Mouse (Mus musculus): ENCODE measurements at regions not wholly inside any gene's neighbourhood (a gene's known extent, or its start where the extent isn't known, plus 50 kb on each side); places are given as distances from the start of the nearest gene placed in this dataset.

- 0 out of 2 replicates have a peak, but pooled peaks cover 2% of the 10 kb centered on the region for H3K4me1 ChIP-seq
- H3K4me3 ChIP-seq, result no peak overlapping the region
Measured at GRCm38 (mm10) chr9:86015841-86016240, 173.7 kb downstream of the Tpbg start.

GRCm38 (mm10) chr9:86020133-86020532, 178.0 kb downstream of the Tpbg start:
- no peak; the same call in 1 of the 2 replicates for ATAC-seq (replicated peaks)
- Histone ChIP-seq H3K9me3 (no peaks in the 10 kb centered on the region), H3K27ac (no peak overlapping the region), H3K4me3 (no peak overlapping the region), H3K27me3 (replicated peaks) (no peaks in the 10 kb centered on the region), H3K36me3 (replicated peaks) (no peaks in the 10 kb centered on the region), H3K9ac (no peak overlapping the region), H3K4me1 (0 out of 2 replicates have a peak, but pooled peaks cover 4% of the 10 kb centered on the region), H3K4me2 (no peak overlapping the region)
- 80% methylated on average over 6 of the region's 6 CpGs for WGBS

More at GRCm38 (mm10) chr9:86015841-86016240, 173.7 kb downstream of the Tpbg start:
- 84% methylated on average over 4 of the region's 4 CpGs for WGBS
- Histone ChIP-seq H3K27me3 (replicated peaks) (no peaks in the 10 kb centered on the region), H3K9me3 (no peaks in the 10 kb centered on the region), H3K27ac (no peak overlapping the region), H3K36me3 (replicated peaks) (no peaks in the 10 kb centered on the region), H3K9ac (no peak overlapping the region), H3K4me2 (no peak overlapping the region)
- no peak for ATAC-seq (replicated peaks)

GRCm38 (mm10) chr9:86020765-86021164, 178.6 kb downstream of the Tpbg start:
- WGBS, result 37% methylated on average over 4 of the region's 4 CpGs
- ATAC-seq (replicated peaks), result peak; percentile 86

GRCm38 (mm10) chr9:86030738-86031137, 188.6 kb downstream of the Tpbg start:
- no peak overlapping the region for H3K4me2 ChIP-seq
- no peak for ATAC-seq (replicated peaks)
- no peak overlapping the region for H3K4me3 ChIP-seq
- 34% methylated on average over 5 of the region's 5 CpGs for WGBS
- no peaks in the 10 kb centered on the region for H3K9me3 ChIP-seq
- H3K27ac ChIP-seq, result no peak overlapping the region
- H3K4me1 ChIP-seq, result no peaks in the 10 kb centered on the region
- no peak overlapping the region for H3K9ac ChIP-seq
- H3K36me3 ChIP-seq (replicated peaks), result no peaks in the 10 kb centered on the region
- no peaks in the 10 kb centered on the region for H3K27me3 ChIP-seq (replicated peaks)

More at GRCm38 (mm10) chr9:86020765-86021164, 178.6 kb downstream of the Tpbg start:
- H3K9ac ChIP-seq, result no peak overlapping the region
- H3K27ac ChIP-seq, result no peak overlapping the region
- H3K36me3 ChIP-seq (replicated peaks), result no peaks in the 10 kb centered on the region
- no peak overlapping the region for H3K4me3 ChIP-seq
- 0 out of 2 replicates have a peak, but pooled peaks cover 4% of the 10 kb centered on the region for H3K4me1 ChIP-seq
- H3K4me2 ChIP-seq, result no peak overlapping the region
- H3K27me3 ChIP-seq (replicated peaks), result no peaks in the 10 kb centered on the region
- no peaks in the 10 kb centered on the region for H3K9me3 ChIP-seq

GRCm38 (mm10) chr9:86044098-86044497, 201.9 kb downstream of the Tpbg start:
- Histone ChIP-seq H3K9ac (no peak overlapping the region), H3K4me2 (no peak overlapping the region), H3K4me1 (no peaks in the 10 kb centered on the region), H3K4me3 (no peak overlapping the region), H3K27me3 (replicated peaks) (no peaks in the 10 kb centered on the region), H3K9me3 (no peaks in the 10 kb centered on the region), H3K36me3 (replicated peaks) (no peaks in the 10 kb centered on the region), H3K27ac (no peak overlapping the region)
- ATAC-seq (replicated peaks), result no peak
- 41% methylated on average over 4 of the region's 4 CpGs for WGBS

- H3K4me2 ChIP-seq, result no peak overlapping the region
- H3K4me3 ChIP-seq, result no peak overlapping the region
- no peaks in the 10 kb centered on the region for H3K36me3 ChIP-seq (replicated peaks)
- no peaks in the 10 kb centered on the region for H3K9me3 ChIP-seq
- ATAC-seq (replicated peaks), result no peak
- H3K27ac ChIP-seq, result no peak overlapping the region
- H3K9ac ChIP-seq, result no peak overlapping the region
- no peaks in the 10 kb centered on the region for H3K27me3 ChIP-seq (replicated peaks)
- H3K4me1 ChIP-seq, result 0 out of 2 replicates have a peak, but pooled peaks cover 7% of the 10 kb centered on the region
- WGBS, result 92% methylated on average over 4 of the region's 4 CpGs
Measured at GRCm38 (mm10) chr9:86058116-86058515, 215.9 kb downstream of the Tpbg start.

GRCm38 (mm10) chr9:86060049-86060448, 217.9 kb downstream of the Tpbg start:
- Histone ChIP-seq H3K27ac (no peak overlapping the region), H3K4me3 (no peak overlapping the region), H3K27me3 (replicated peaks) (no peaks in the 10 kb centered on the region), H3K4me1 (0 out of 2 replicates have a peak, but pooled peaks cover 7% of the 10 kb centered on the region), H3K9me3 (no peaks in the 10 kb centered on the region), H3K36me3 (replicated peaks) (no peaks in the 10 kb centered on the region), H3K9ac (no peak overlapping the region), H3K4me2 (no peak overlapping the region)
- ATAC-seq (replicated peaks), result peak; percentile 60; the same call in 1 of the 2 replicates
- 40% methylated on average over 6 of the region's 6 CpGs for WGBS

GRCm38 (mm10) chr9:86061230-86061629, 219.1 kb downstream of the Tpbg start:
- Histone ChIP-seq H3K4me1 (0 out of 2 replicates have a peak, but pooled peaks cover 7% of the 10 kb centered on the region), H3K9ac (no peak overlapping the region), H3K36me3 (replicated peaks) (no peaks in the 10 kb centered on the region), H3K4me2 (no peak overlapping the region), H3K27me3 (replicated peaks) (no peaks in the 10 kb centered on the region), H3K27ac (no peak overlapping the region), H3K9me3 (no peaks in the 10 kb centered on the region), H3K4me3 (no peak overlapping the region)
- WGBS, result 90% methylated on average over 4 of the region's 4 CpGs
- ATAC-seq (replicated peaks), result no peak

- no peak overlapping the region for H3K4me3 ChIP-seq
- no peak overlapping the region for H3K9ac ChIP-seq
- no peak overlapping the region for H3K27ac ChIP-seq
- no peaks in the 10 kb centered on the region for H3K4me1 ChIP-seq
- H3K36me3 ChIP-seq (replicated peaks), result no peaks in the 10 kb centered on the region
- no peak for ATAC-seq (replicated peaks)
- no peak overlapping the region for H3K4me2 ChIP-seq
- no peaks in the 10 kb centered on the region for H3K9me3 ChIP-seq
- H3K27me3 ChIP-seq (replicated peaks), result no peaks in the 10 kb centered on the region
Measured at GRCm38 (mm10) chr9:86079275-86079674, 237.1 kb downstream of the Tpbg start.

- 64% methylated on average over 6 of the region's 6 CpGs for WGBS
- no peak for ATAC-seq (replicated peaks)
- Histone ChIP-seq H3K4me2 (no peak overlapping the region), H3K27ac (no peak overlapping the region), H3K36me3 (replicated peaks) (no peaks in the 10 kb centered on the region), H3K27me3 (replicated peaks) (no peaks in the 10 kb centered on the region), H3K4me3 (no peak overlapping the region), H3K9ac (no peak overlapping the region), H3K4me1 (no peaks in the 10 kb centered on the region), H3K9me3 (no peaks in the 10 kb centered on the region)
Measured at GRCm38 (mm10) chr9:86081873-86082272, 239.7 kb downstream of the Tpbg start.

- no peak overlapping the region for H3K27ac ChIP-seq
Measured at GRCm38 (mm10) chr9:86092998-86093397, 250.8 kb downstream of the Tpbg start.

GRCm38 (mm10) chr9:86095460-86095859, 253.3 kb downstream of the Tpbg start:
- no peak overlapping the region for H3K4me3 ChIP-seq
- no peak overlapping the region for H3K9ac ChIP-seq
- no peak for ATAC-seq (replicated peaks)
- no peaks in the 10 kb centered on the region for H3K36me3 ChIP-seq (replicated peaks)
- no peaks in the 10 kb centered on the region for H3K27me3 ChIP-seq (replicated peaks)
- no peaks in the 10 kb centered on the region for H3K4me1 ChIP-seq
- H3K27ac ChIP-seq, result no peak overlapping the region
- 76% methylated on average over 2 of the region's 2 CpGs for WGBS
- H3K9me3 ChIP-seq, result no peaks in the 10 kb centered on the region
- no peak overlapping the region for H3K4me2 ChIP-seq

More at GRCm38 (mm10) chr9:86092998-86093397, 250.8 kb downstream of the Tpbg start:
- H3K4me3 ChIP-seq, result no peak overlapping the region
- H3K4me2 ChIP-seq, result no peak overlapping the region
- no peaks in the 10 kb centered on the region for H3K4me1 ChIP-seq
- no peak overlapping the region for H3K9ac ChIP-seq
- no peaks in the 10 kb centered on the region for H3K27me3 ChIP-seq (replicated peaks)
- H3K36me3 ChIP-seq (replicated peaks), result no peaks in the 10 kb centered on the region
- no peak for ATAC-seq (replicated peaks)
- H3K9me3 ChIP-seq, result no peaks in the 10 kb centered on the region

GRCm38 (mm10) chr9:86096246-86096645, 254.1 kb downstream of the Tpbg start:
- H3K27me3 ChIP-seq (replicated peaks), result no peaks in the 10 kb centered on the region
- H3K4me2 ChIP-seq, result no peak overlapping the region
- no peak for ATAC-seq (replicated peaks)
- H3K9me3 ChIP-seq, result no peaks in the 10 kb centered on the region
- no peak overlapping the region for H3K27ac ChIP-seq
- H3K4me3 ChIP-seq, result no peak overlapping the region
- 93% methylated on average over 1 of the region's 1 CpGs for whole genome bisulfite sequencing
- no peaks in the 10 kb centered on the region for H3K36me3 ChIP-seq (replicated peaks)
- no peaks in the 10 kb centered on the region for H3K4me1 ChIP-seq
- H3K9ac ChIP-seq, result no peak overlapping the region
